8 mouse cellular contexts compared by ENCODE assay signal in the genomic region with DNA sequence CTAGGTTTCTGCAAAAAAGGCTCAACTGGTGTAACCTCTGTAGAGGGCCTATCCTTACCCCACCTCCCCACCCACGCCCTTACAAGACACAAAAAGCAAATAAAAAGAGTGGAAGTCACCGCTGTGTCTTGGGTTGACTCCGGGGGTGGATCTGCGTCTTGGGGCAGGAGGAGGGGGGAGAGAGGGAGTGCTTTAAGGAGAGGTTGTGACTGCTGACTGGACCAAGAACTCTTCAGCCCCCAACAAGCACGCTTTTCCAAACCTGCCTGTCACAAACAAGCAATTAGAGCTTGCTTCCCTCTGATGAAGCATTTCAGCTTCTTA. TPM values are rescaled to one million over a fixed set of nuclear protein-coding genes. Genes with fewer than 3 reads are reported as not detected.
DNase-seq lines count a peak whose midpoint lies in the region; ATAC-seq and TF ChIP-seq lines count a peak whose summit lies in the region.

No protein-coding gene starts in this region.

- ATAC-seq in hindbrain, embryonic 15.5 days (ENCODE audit: low FRiP score, low read depth), result no peak
- no peak for ATAC-seq in midbrain, embryonic 15.5 days (replicated peaks)

- no peak for TF ChIP-seq CTCF in heart, adult 2 months (IDR thresholded peaks at IDR 0.05)
- TF ChIP-seq CTCF in MEL (IDR thresholded peaks at IDR 0.05 in 2 of 3, conservative IDR thresholded peaks at IDR 0.05 in 1 of 3; ENCODE audit: control insufficient read depth in 1 of 3, insufficient read depth in 1 of 3, low read depth in 2 of 3, low read length in 3 of 3, poor library complexity in 1 of 3, severe bottlenecking in 1 of 3), result no peak

- no peaks in the 10 kb centered on the region for H3K9me3 ChIP-seq in MEL (replicated peaks; ENCODE audit: insufficient read depth, low read length)
- no peaks in the 10 kb centered on the region for H3K9me3 ChIP-seq in hindbrain, embryonic 15.5 days
- H3K9me3 ChIP-seq in midbrain, embryonic 15.5 days, result no peaks in the 10 kb centered on the region

- no peak overlapping the region for H3K9ac ChIP-seq in heart, adult 2 months (ENCODE audit: low read depth, low read length)
- peak overlapping the region; percentile 90 for H3K9ac ChIP-seq in MEL (ENCODE audit: control insufficient read depth, low read depth, low read length, poor library complexity, severe bottlenecking)
- H3K9ac ChIP-seq in hindbrain, embryonic 15.5 days, result peak overlapping the region; percentile 70; the same call in 1 of the 2 replicates
- peak overlapping the region; percentile 63 for H3K9ac ChIP-seq in midbrain, embryonic 15.5 days

- intact Hi-C loops in heart, adult 2 months (cut with DNase I), result loop anchor here (1.0 kb wide), 1 partner anchor 16 kb away; a partner anchor contains a TSS
- intact Hi-C loops in heart, postnatal 10 days (cut with DNase I), result no loop called here

- H3K79me2 ChIP-seq in heart, adult 2 months (replicated peaks; ENCODE audit: control insufficient read depth, insufficient read depth, low read length), result no peaks in the 10 kb centered on the region
- H3K79me2 ChIP-seq in MEL (ENCODE audit: control insufficient read depth, insufficient read depth, low read length, poor library complexity), result peaks cover 16% of the 10 kb centered on the region

- peak overlapping the region; percentile 96 for H3K4me2 ChIP-seq in hindbrain, embryonic 15.5 days
- peak overlapping the region; percentile 89 for H3K4me2 ChIP-seq in midbrain, embryonic 15.5 days

- H3K27me3 ChIP-seq in heart, adult 2 months (ENCODE audit: control insufficient read depth, insufficient read depth, low read length), result no peaks in the 10 kb centered on the region
- H3K27me3 ChIP-seq in MEL (ENCODE audit: control insufficient read depth in 1 of 2, insufficient read depth in 2 of 2, low read length in 2 of 2), result no peaks in the 10 kb centered on the region; a peak in 1 of 4 replicates
- peaks cover 12% of the 10 kb centered on the region for H3K27me3 ChIP-seq in hindbrain, embryonic 15.5 days
- peaks cover 3% of the 10 kb centered on the region; the same call in 1 of the 2 replicates for H3K27me3 ChIP-seq in midbrain, embryonic 15.5 days (replicated peaks)

- no peaks in the 10 kb centered on the region for H3K36me3 ChIP-seq in heart, adult 2 months (ENCODE audit: control insufficient read depth, insufficient read depth, low read length)
- H3K36me3 ChIP-seq in MEL (ENCODE audit: control insufficient read depth in 1 of 2, insufficient read depth in 2 of 2, low read length in 2 of 2), result peaks cover 0 to 11% of the 10 kb centered on the region in 2 experiments; a peak in 3 of 4 replicates
- 0 out of 2 replicates have a peak, but pooled peaks cover 6% of the 10 kb centered on the region for H3K36me3 ChIP-seq in hindbrain, embryonic 15.5 days
- H3K36me3 ChIP-seq in midbrain, embryonic 15.5 days (replicated peaks), result no peaks in the 10 kb centered on the region

- no peak for DNase-seq in heart, adult 2 months
- no peak for DNase-seq in heart, postnatal 10 days
- DNase-seq in MEL (ENCODE audit: low read depth, low spot score), result peak; percentile 57
- DNase-seq in natural killer cell, adult 2 months (ENCODE audit: low spot score in 2 of 2), result no peak
- DNase-seq in lung, adult 18-20 months, result no peak
- no peak for DNase-seq in gastrocnemius, adult 18-20 months (ENCODE audit: low spot score)

- WGBS in heart, adult 2 months, result 54% methylated on average over 5 of the region's 5 CpGs
- 24% methylated on average over 5 of the region's 5 CpGs for WGBS in hindbrain, embryonic 15.5 days
- WGBS in midbrain, embryonic 15.5 days, result 12% methylated on average over 5 of the region's 5 CpGs

- no peak for TF ChIP-seq RAD21 in MEL (IDR thresholded peaks at IDR 0.05; ENCODE audit: low read depth, low read length)

- peaks cover 5% of the 10 kb centered on the region for H3K4me1 ChIP-seq in heart, adult 2 months (ENCODE audit: control insufficient read depth, insufficient read depth, low read length)
- H3K4me1 ChIP-seq in MEL (ENCODE audit: control insufficient read depth in 1 of 2, insufficient read depth in 2 of 2, low read length in 2 of 2), result peaks cover 0 to 26% of the 10 kb centered on the region in 2 experiments; a peak in 3 of 4 replicates
- H3K4me1 ChIP-seq in hindbrain, embryonic 15.5 days (replicated peaks), result peaks cover 67% of the 10 kb centered on the region
- H3K4me1 ChIP-seq in midbrain, embryonic 15.5 days, result peaks cover 58% of the 10 kb centered on the region

- TF ChIP-seq POLR2A in heart, adult 2 months (IDR thresholded peaks at IDR 0.05; ENCODE audit: insufficient read depth, low read depth, low read length), result no peak
- TF ChIP-seq POLR2A in MEL (IDR thresholded peaks at IDR 0.05; ENCODE audit: control insufficient read depth in 1 of 2, insufficient read depth in 1 of 2, low read depth in 1 of 2, low read length in 2 of 2, poor library complexity in 1 of 2), result no peak

- peak overlapping the region; percentile 95 for H3K27ac ChIP-seq in heart, adult 2 months
- H3K27ac ChIP-seq in MEL (ENCODE audit: control insufficient read depth, low read depth, low read length), result no peak overlapping the region
- peak overlapping the region; percentile 94 for H3K27ac ChIP-seq in hindbrain, embryonic 15.5 days (replicated peaks)
- peak overlapping the region; percentile 95 for H3K27ac ChIP-seq in midbrain, embryonic 15.5 days

- TF ChIP-seq EP300 in heart, adult 2 months (IDR thresholded peaks at IDR 0.05; ENCODE audit: insufficient read depth, low read depth, low read length), result no peak
- no peak for TF ChIP-seq EP300 in MEL (IDR thresholded peaks at IDR 0.05; ENCODE audit: low read depth in 1 of 2, low read length in 2 of 2)

- peak overlapping the region; percentile 73 for H3K4me3 ChIP-seq in heart, adult 2 months
- H3K4me3 ChIP-seq in MEL (ENCODE audit: control insufficient read depth in 1 of 2, insufficient read depth in 1 of 2, low read depth in 2 of 2, low read length in 2 of 2), result peak overlapping the region; percentile 61 to 91
- H3K4me3 ChIP-seq in hindbrain, embryonic 15.5 days, result peak overlapping the region; percentile 85
- H3K4me3 ChIP-seq in midbrain, embryonic 15.5 days, result peak overlapping the region; percentile 71

TF ChIP-seq in MEL, 35 proteins besides CTCF, POLR2A, EP300 and RAD21 (continues in another document):
- TF ChIP-seq CHD1 (IDR thresholded peaks at IDR 0.05; ENCODE audit: low read depth, low read length) (no peak), POLR2AphosphoS2 (IDR thresholded peaks at IDR 0.05; ENCODE audit: low read length) (no peak)

RNA-seq across cellular contexts. Expression of a gene that starts 0.3 kb away (rescaled TPM):
- 10 to 100 TPM; 53.0 to 63.9 TPM for total RNA-seq in heart, adult 2 months (2021)
- polyA plus RNA-seq in heart, adult 2 months (2012; rRNA removed), result 50.5 and 55.7 TPM in 2 replicates
- 10 to 100 TPM; 39.0 to 45.7 TPM for total RNA-seq in heart, postnatal 10 days (2021)
- total RNA-seq in MEL (2012; rRNA removed), result 20.2 and 29.2 TPM in 2 replicates
- 100 to 1,000 TPM in 1 of 2 experiments, 10 to 100 TPM in 1; 67.1 to 147 TPM for polyA plus RNA-seq in MEL (2012; ENCODE audit: insufficient read depth in 1 of 2, insufficient read length in 2 of 2, low read depth in 1 of 2, low replicate concordance in 2 of 2, missing spikeins in 1 of 2)
- polyA plus RNA-seq in hindbrain, embryonic 15.5 days (2015; fragmentation: Nextera tagmentation; extraction: Ambion mirVana), result 19.1 and 20.4 TPM in 2 replicates
- polyA plus RNA-seq in midbrain, embryonic 15.5 days (2015; fragmentation: Nextera tagmentation; extraction: Ambion mirVana), result 20.0 and 20.9 TPM in 2 replicates
- total RNA-seq in gastrocnemius, adult 18-20 months (2021), result 10 to 100 TPM; 36.0 to 38.3 TPM

RNA-seq across cellular contexts. Expression of a gene that starts 0.7 kb away (rescaled TPM):
- total RNA-seq in heart, adult 2 months (2021), result 1 to 10 TPM in 1 of 2 experiments, under 1 TPM in 1; 0.86 to 1.4 TPM
- polyA plus RNA-seq in heart, adult 2 months (2012; rRNA removed), result 2.7 and 7.0 TPM in 2 replicates
- 1 to 10 TPM in 1 of 2 experiments, under 1 TPM in 1; 0.89 to 1.2 TPM for total RNA-seq in heart, postnatal 10 days (2021)
- total RNA-seq in MEL (2012; rRNA removed), result not detected in 2 replicates
- 1 to 10 TPM in 1 of 2 experiments, not detected in 1; 1.0 TPM for polyA plus RNA-seq in MEL (2012; ENCODE audit: insufficient read depth in 1 of 2, insufficient read length in 2 of 2, low read depth in 1 of 2, low replicate concordance in 2 of 2, missing spikeins in 1 of 2)
- 6.8 and 9.8 TPM in 2 replicates for polyA plus RNA-seq in hindbrain, embryonic 15.5 days (2015; fragmentation: Nextera tagmentation; extraction: Ambion mirVana)
- 10.7 and 10.8 TPM in 2 replicates for polyA plus RNA-seq in midbrain, embryonic 15.5 days (2015; fragmentation: Nextera tagmentation; extraction: Ambion mirVana)
- under 1 TPM; 0.30 to 0.38 TPM for total RNA-seq in gastrocnemius, adult 18-20 months (2021)

RNA-seq across cellular contexts. Expression of a gene that starts 12.8 kb away (rescaled TPM):
- total RNA-seq in heart, adult 2 months (2021), result 1 to 10 TPM; 1.2 to 1.8 TPM
- 2.4 and 3.4 TPM in 2 replicates for polyA plus RNA-seq in heart, adult 2 months (2012; rRNA removed)
- 1 to 10 TPM; 2.1 to 3.5 TPM for total RNA-seq in heart, postnatal 10 days (2021)
- 0.56 and 0.89 TPM in 2 replicates for total RNA-seq in MEL (2012; rRNA removed)
- 1 to 10 TPM in 1 of 2 experiments, not detected in 1; 1.6 TPM for polyA plus RNA-seq in MEL (2012; ENCODE audit: insufficient read depth in 1 of 2, insufficient read length in 2 of 2, low read depth in 1 of 2, low replicate concordance in 2 of 2, missing spikeins in 1 of 2)
- polyA plus RNA-seq in hindbrain, embryonic 15.5 days (2015; fragmentation: Nextera tagmentation; extraction: Ambion mirVana), result 10.1 and 12.8 TPM in 2 replicates
- polyA plus RNA-seq in midbrain, embryonic 15.5 days (2015; fragmentation: Nextera tagmentation; extraction: Ambion mirVana), result 9.2 and 10.3 TPM in 2 replicates
- total RNA-seq in gastrocnemius, adult 18-20 months (2021), result 1 to 10 TPM; 1.6 to 3.3 TPM

RNA-seq across cellular contexts. Expression of a gene that starts 16.0 kb away (rescaled TPM):
- 1 to 10 TPM; 7.9 TPM for total RNA-seq in heart, adult 2 months (2021)
- 4.0 and 8.8 TPM in 2 replicates for polyA plus RNA-seq in heart, adult 2 months (2012; rRNA removed)
- 1 to 10 TPM; 8.5 to 9.9 TPM for total RNA-seq in heart, postnatal 10 days (2021)
- 4.4 and 7.0 TPM in 2 replicates for total RNA-seq in MEL (2012; rRNA removed)
- polyA plus RNA-seq in MEL (2012; ENCODE audit: insufficient read depth in 1 of 2, insufficient read length in 2 of 2, low read depth in 1 of 2, low replicate concordance in 2 of 2, missing spikeins in 1 of 2), result 1 to 10 TPM in 1 of 2 experiments, not detected in 1; 6.4 TPM
- polyA plus RNA-seq in hindbrain, embryonic 15.5 days (2015; fragmentation: Nextera tagmentation; extraction: Ambion mirVana), result 16.1 and 16.4 TPM in 2 replicates
- polyA plus RNA-seq in midbrain, embryonic 15.5 days (2015; fragmentation: Nextera tagmentation; extraction: Ambion mirVana), result 14.6 and 16.0 TPM in 2 replicates
- total RNA-seq in gastrocnemius, adult 18-20 months (2021), result 1 to 10 TPM; 5.7 to 6.0 TPM

RNA-seq across cellular contexts. Expression of a gene that starts 18.3 kb away (rescaled TPM):
- total RNA-seq in heart, adult 2 months (2021), result 10 to 100 TPM; 15.3 to 18.4 TPM
- 25.3 and 27.4 TPM in 2 replicates for polyA plus RNA-seq in heart, adult 2 months (2012; rRNA removed)
- 10 to 100 TPM; 19.0 to 19.3 TPM for total RNA-seq in heart, postnatal 10 days (2021)
- total RNA-seq in MEL (2012; rRNA removed), result 39.6 and 45.3 TPM in 2 replicates
- 100 to 1,000 TPM in 1 of 2 experiments, not detected in 1; 101 TPM for polyA plus RNA-seq in MEL (2012; ENCODE audit: insufficient read depth in 1 of 2, insufficient read length in 2 of 2, low read depth in 1 of 2, low replicate concordance in 2 of 2, missing spikeins in 1 of 2)
- polyA plus RNA-seq in hindbrain, embryonic 15.5 days (2015; fragmentation: Nextera tagmentation; extraction: Ambion mirVana), result 108 and 120 TPM in 2 replicates
- 123 and 125 TPM in 2 replicates for polyA plus RNA-seq in midbrain, embryonic 15.5 days (2015; fragmentation: Nextera tagmentation; extraction: Ambion mirVana)
- 1 to 10 TPM; 5.9 to 7.9 TPM for total RNA-seq in gastrocnemius, adult 18-20 months (2021)
